Mouse (Mus musculus): Measurements from ENCODE around the gene Slc6a18.

DNA sequence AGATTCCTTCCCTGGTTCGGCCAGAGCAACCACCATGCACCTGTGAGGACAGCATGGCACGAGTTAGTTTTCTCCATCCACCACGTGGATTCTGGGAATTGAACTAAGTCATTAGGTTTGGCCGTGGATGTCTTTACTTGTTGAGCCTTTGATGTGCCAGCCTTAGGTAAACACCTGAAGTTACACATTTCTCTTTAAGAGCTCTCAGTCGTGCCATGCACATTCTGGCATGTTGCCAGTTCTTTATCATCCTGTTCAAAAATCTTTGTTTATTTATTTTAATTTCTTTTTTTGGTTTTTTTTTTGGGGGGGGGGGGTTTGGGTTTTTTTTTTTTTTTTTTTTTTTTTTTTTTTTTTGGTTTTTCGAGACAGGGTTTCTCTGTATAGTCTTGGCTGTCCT, 40.0 kb downstream of the Slc6a18 start:
- TF ChIP-seq TAL1 (IDR thresholded peaks at IDR 0.05; ENCODE audit: low read length) (no peak), GATA1 (IDR thresholded peaks at IDR 0.05; ENCODE audit: low read length) (no peak)

Measured in erythroblast, embryonic 14.5 days (primary cell).